Mouse (Mus musculus): ENCODE measurements around the gene Tgfbi. TPM values are rescaled to one million over a fixed set of nuclear protein-coding genes. Genes with fewer than 3 reads are reported as not detected.

Gene Tgfbi
- polyA plus RNA-seq, 1 experiment from 2014 or later = 48.2 TPM

DNA sequence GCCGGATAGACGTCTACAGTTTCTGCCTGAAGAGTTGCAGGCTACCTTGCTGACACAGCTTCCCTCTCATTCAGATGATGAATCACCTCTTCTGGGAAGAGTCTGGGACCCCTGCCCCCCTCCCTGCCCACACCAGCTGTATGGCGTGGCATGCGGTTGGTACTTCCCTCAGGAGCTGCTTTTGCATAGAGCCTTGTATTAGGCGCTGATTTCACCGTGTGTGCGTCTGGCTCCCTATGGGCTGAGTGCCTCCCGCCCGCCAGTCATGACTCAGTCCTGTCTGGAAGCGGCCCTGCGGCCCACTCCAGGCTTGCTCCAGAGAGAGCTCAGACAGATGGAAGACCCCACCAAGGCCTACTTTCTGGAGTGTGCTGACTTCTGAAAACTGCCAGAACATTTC is 8.1 kb upstream of the Tgfbi start:
- Histone ChIP-seq H3K36me3 (ENCODE audit: control insufficient read depth, insufficient read depth, low read length) (no peaks in the 10 kb centered on the region), H3K4me2 (ENCODE audit: low read depth, severe bottlenecking) (peak overlapping the region; percentile 7; the same call in 1 of the 2 replicates), H3K4me3 (ENCODE audit: low read depth, low read length) (no peak overlapping the region), H3K4me1 (ENCODE audit: control insufficient read depth, insufficient read depth, low read length) (peaks cover 27% of the 10 kb centered on the region), H3K27ac (replicated peaks; ENCODE audit: low read depth, low read length) (peak overlapping the region; percentile 95), H3K9me3 (ENCODE audit: control insufficient read depth, low read length) (no peaks in the 10 kb centered on the region), H3K9ac (ENCODE audit: low read length) (peak overlapping the region; percentile 27; the same call in 1 of the 2 replicates), H3K27me3 (ENCODE audit: control insufficient read depth, insufficient read depth, low read length) (no peaks in the 10 kb centered on the region)
- DNase-seq (ENCODE audit: low spot score) (peak; percentile 72), ATAC-seq (ENCODE audit: insufficient number of reproducible peaks, low FRiP score, low TSS enrichment, low read depth) (peak; percentile 72; the same call in 1 of the 2 replicates)
- WGBS = 11% methylated on average over 11 of the region's 11 CpGs

DNA sequence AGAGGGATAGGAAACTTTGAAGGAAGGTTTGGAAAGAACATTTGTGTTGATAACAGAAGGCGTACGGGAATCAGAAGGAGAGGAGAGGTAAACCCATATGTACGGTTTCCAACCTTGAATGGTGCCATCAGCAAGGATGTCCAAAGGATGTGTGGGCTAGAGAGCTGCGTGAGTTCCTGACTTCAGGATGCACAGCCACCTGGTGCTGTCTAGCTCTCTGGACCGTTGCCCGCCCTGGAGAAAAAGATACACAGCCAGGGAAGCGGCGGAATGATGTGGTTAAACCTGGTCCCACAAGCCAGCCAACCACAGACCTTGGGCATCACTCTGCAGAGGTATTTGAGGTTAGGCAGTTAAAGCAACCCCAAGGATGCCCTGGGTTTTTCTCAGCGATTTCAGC is 3.8 kb upstream of the Tgfbi start:
- no peaks in the 10 kb centered on the region for H3K36me3 ChIP-seq (ENCODE audit: control insufficient read depth, insufficient read depth, low read length)
- ATAC-seq (ENCODE audit: insufficient number of reproducible peaks, low FRiP score, low TSS enrichment, low read depth) (no peak), DNase-seq (ENCODE audit: low spot score) (no peak)
- H3K4me1 ChIP-seq (ENCODE audit: control insufficient read depth, insufficient read depth, low read length) = peaks cover 50% of the 10 kb centered on the region
- no peak overlapping the region for H3K4me2 ChIP-seq (ENCODE audit: low read depth, severe bottlenecking)
- no peaks in the 10 kb centered on the region for H3K9me3 ChIP-seq (ENCODE audit: control insufficient read depth, low read length)
- 93% methylated on average over 9 of the region's 9 CpGs for WGBS
- no peaks in the 10 kb centered on the region for H3K27me3 ChIP-seq (ENCODE audit: control insufficient read depth, insufficient read depth, low read length)
- no peak overlapping the region for H3K27ac ChIP-seq (replicated peaks; ENCODE audit: low read depth, low read length)
- no peak overlapping the region for H3K4me3 ChIP-seq (ENCODE audit: low read depth, low read length)
- no peak overlapping the region for H3K9ac ChIP-seq (ENCODE audit: low read length)

DNA sequence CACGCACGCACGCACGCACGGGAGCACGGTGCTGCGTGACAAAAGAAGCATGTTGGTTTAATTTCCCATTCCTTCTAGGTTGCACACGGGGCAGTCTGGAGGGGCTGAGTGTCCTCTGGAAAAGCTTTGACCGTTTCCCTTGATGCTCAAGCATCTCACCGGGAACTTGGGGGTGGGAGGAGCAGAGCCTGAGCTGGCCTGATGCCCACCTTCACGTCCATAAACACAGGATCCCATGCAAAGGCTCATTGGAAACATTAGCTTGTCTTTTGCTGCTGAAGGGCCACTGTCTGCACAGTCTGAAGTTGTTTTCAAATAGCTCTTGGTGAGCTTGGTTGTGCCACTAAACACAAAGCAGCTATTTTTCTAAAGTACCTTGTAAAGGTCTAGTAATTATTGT is 2.6 kb upstream of the Tgfbi start:
- no peak for ATAC-seq (ENCODE audit: insufficient number of reproducible peaks, low FRiP score, low TSS enrichment, low read depth)
- no peaks in the 10 kb centered on the region for H3K36me3 ChIP-seq (ENCODE audit: control insufficient read depth, insufficient read depth, low read length)

DNA sequence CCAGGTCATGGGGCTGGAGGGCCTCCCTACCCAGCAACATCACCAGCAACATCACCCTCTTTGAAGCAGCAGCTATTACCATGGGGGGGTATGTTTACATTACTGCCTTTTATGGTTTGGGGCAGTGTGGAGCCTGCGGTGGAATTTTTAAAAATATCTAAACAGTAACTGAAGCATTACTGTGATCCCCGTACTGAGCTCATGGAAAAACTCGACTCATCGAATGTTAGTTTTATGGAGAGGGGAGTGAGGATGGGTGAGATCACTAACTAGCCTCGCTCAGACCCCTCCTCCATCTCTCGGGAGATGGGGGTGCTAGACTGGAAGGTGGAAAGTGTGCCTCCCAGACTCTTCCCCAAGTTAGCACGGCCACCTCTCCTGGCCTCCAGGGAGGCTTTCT is 2.1 kb upstream of the Tgfbi start:
- Histone ChIP-seq H3K27me3 (ENCODE audit: control insufficient read depth, insufficient read depth, low read length) (no peaks in the 10 kb centered on the region), H3K4me2 (ENCODE audit: low read depth, severe bottlenecking) (no peak overlapping the region), H3K9ac (ENCODE audit: low read length) (no peak overlapping the region), H3K27ac (replicated peaks; ENCODE audit: low read depth, low read length) (peak overlapping the region; percentile 38), H3K4me1 (ENCODE audit: control insufficient read depth, insufficient read depth, low read length) (peaks cover 48% of the 10 kb centered on the region), H3K4me3 (ENCODE audit: low read depth, low read length) (no peak overlapping the region), H3K36me3 (ENCODE audit: control insufficient read depth, insufficient read depth, low read length) (no peaks in the 10 kb centered on the region), H3K9me3 (ENCODE audit: control insufficient read depth, low read length) (no peaks in the 10 kb centered on the region)
- ATAC-seq (ENCODE audit: insufficient number of reproducible peaks, low FRiP score, low TSS enrichment, low read depth) (no peak), DNase-seq (ENCODE audit: low spot score) (no peak)
- 34% methylated on average over 7 of the region's 7 CpGs for WGBS

More for the DNA sequence above, 2.6 kb upstream of the Tgfbi start:
- peaks cover 46% of the 10 kb centered on the region for H3K4me1 ChIP-seq (ENCODE audit: control insufficient read depth, insufficient read depth, low read length)
- no peak overlapping the region for H3K4me2 ChIP-seq (ENCODE audit: low read depth, severe bottlenecking)
- no peak for DNase-seq (ENCODE audit: low spot score)
- H3K27ac ChIP-seq (replicated peaks; ENCODE audit: low read depth, low read length) = peak overlapping the region; percentile 38
- no peak overlapping the region for H3K4me3 ChIP-seq (ENCODE audit: low read depth, low read length)
- H3K9ac ChIP-seq (ENCODE audit: low read length) = no peak overlapping the region
- 65% methylated on average over 11 of the region's 11 CpGs for WGBS
- no peaks in the 10 kb centered on the region for H3K27me3 ChIP-seq (ENCODE audit: control insufficient read depth, insufficient read depth, low read length)
- no peaks in the 10 kb centered on the region for H3K9me3 ChIP-seq (ENCODE audit: control insufficient read depth, low read length)

DNA sequence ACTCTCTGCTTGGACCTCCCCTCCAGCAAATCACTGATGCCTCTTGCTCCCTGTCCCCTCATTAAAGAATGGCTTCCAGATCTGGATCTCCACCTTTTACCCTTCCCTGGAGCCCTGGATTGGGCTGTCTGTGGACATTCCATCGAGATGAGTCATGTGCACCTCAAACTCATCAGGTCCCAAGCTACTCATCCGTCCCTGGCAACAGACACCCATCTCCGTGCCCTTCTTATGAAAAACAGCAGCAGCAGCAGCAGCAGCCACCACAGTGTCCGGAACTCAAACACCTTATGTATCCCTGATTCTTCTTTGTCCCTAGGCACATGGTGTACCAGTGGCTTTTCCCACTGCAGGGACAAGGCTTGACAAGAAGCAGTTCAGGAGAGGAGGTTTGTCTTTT is 1.5 kb upstream of the Tgfbi start:
- Histone ChIP-seq H3K4me3 (ENCODE audit: low read depth, low read length) (no peak overlapping the region), H3K36me3 (ENCODE audit: control insufficient read depth, insufficient read depth, low read length) (no peaks in the 10 kb centered on the region), H3K9me3 (ENCODE audit: control insufficient read depth, low read length) (no peaks in the 10 kb centered on the region), H3K27me3 (ENCODE audit: control insufficient read depth, insufficient read depth, low read length) (no peaks in the 10 kb centered on the region), H3K4me2 (ENCODE audit: low read depth, severe bottlenecking) (no peak overlapping the region), H3K9ac (ENCODE audit: low read length) (no peak overlapping the region), H3K4me1 (ENCODE audit: control insufficient read depth, insufficient read depth, low read length) (peaks cover 54% of the 10 kb centered on the region), H3K27ac (replicated peaks; ENCODE audit: low read depth, low read length) (no peak overlapping the region; the same call in 1 of the 2 replicates)
- WGBS = 75% methylated on average over 4 of the region's 4 CpGs
- ATAC-seq (ENCODE audit: insufficient number of reproducible peaks, low FRiP score, low TSS enrichment, low read depth) = no peak
- DNase-seq (ENCODE audit: low spot score) = no peak

DNA sequence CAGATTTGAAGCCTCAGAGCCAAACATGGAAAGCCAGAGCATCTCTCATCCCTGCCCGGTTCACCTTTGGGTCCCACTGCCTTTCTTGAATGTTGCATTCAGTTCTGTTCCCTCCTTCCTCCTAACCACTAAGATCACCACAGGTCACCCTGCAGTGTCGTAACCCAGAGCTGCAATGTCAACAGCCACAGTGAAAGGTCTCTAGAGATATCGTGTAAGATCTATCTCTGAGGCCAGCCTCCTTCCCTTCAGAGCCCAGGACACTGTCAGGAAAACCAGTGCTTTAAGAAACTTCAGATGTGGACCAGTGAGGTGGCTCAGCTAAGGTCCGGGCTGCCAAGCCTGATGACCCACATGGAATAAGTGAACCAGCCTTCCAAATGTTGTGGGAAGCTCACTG is 1.8 kb downstream of the Tgfbi start:
- H3K4me1 ChIP-seq (ENCODE audit: control insufficient read depth, insufficient read depth, low read length) = peaks cover 55% of the 10 kb centered on the region
- 67% methylated on average over 4 of the region's 4 CpGs for WGBS
- no peaks in the 10 kb centered on the region for H3K9me3 ChIP-seq (ENCODE audit: control insufficient read depth, low read length)
- H3K27ac ChIP-seq (replicated peaks; ENCODE audit: low read depth, low read length) = no peak overlapping the region
- ATAC-seq (ENCODE audit: insufficient number of reproducible peaks, low FRiP score, low TSS enrichment, low read depth) = no peak
- DNase-seq (ENCODE audit: low spot score) = no peak
- peak overlapping the region; percentile 97; the same call in 1 of the 2 replicates for H3K4me2 ChIP-seq (ENCODE audit: low read depth, severe bottlenecking)
- H3K36me3 ChIP-seq (ENCODE audit: control insufficient read depth, insufficient read depth, low read length) = no peaks in the 10 kb centered on the region
- no peak overlapping the region for H3K4me3 ChIP-seq (ENCODE audit: low read depth, low read length)
- no peaks in the 10 kb centered on the region for H3K27me3 ChIP-seq (ENCODE audit: control insufficient read depth, insufficient read depth, low read length)
- H3K9ac ChIP-seq (ENCODE audit: low read length) = 0 out of 2 replicates have a peak overlapping the region, but pooled peaks have one; percentile 1

DNA sequence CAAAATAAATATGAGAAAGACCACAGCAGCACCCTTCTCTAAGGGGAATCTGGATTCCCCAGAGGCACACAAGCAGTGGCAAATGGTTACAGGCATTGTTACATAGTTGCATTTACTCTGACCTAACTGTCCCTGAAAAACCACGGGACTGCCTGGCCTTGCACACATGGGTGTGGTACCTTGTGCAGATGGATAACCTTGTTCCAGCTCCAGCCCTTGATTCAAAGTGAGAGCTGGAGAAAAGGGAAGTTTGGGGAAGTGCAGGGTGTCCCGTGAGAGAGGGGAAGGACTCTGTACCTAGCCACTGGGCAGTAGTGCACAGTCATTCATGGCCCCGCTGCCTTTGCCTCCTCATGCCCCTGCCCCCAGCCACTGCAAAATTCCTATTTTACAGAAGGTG is 2.4 kb downstream of the Tgfbi start:
- H3K27me3 ChIP-seq (ENCODE audit: control insufficient read depth, insufficient read depth, low read length) = no peaks in the 10 kb centered on the region
- no peak overlapping the region for H3K4me3 ChIP-seq (ENCODE audit: low read depth, low read length)

DNA sequence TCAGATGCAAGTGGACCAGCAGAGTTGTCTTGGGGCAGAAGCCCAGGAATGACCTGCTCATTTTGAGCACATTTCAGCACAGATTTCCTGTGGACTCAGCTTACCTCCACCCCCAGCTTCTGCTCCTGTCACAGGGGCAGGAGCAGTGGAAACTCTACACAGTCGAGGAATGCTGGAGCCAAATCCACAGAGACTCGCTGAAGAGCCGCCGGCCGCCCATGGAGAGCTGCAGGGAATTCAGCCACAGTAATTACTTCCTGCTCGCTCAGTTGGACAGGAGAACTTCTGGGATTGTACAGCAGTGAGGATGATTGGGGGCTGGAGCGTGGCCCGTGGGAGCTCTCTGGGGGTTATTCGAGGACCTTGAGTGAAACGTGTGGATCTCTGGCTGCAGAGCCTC is 3.0 kb downstream of the Tgfbi start:
- peak; percentile 61 for DNase-seq (ENCODE audit: low spot score)
- no peak overlapping the region for H3K4me3 ChIP-seq (ENCODE audit: low read depth, low read length)
- peak overlapping the region; percentile 14; the same call in 1 of the 2 replicates for H3K9ac ChIP-seq (ENCODE audit: low read length)
- peak overlapping the region; percentile 65; the same call in 1 of the 2 replicates for H3K27ac ChIP-seq (replicated peaks; ENCODE audit: low read depth, low read length)
- no peak for ATAC-seq (ENCODE audit: insufficient number of reproducible peaks, low FRiP score, low TSS enrichment, low read depth)
- no peaks in the 10 kb centered on the region for H3K36me3 ChIP-seq (ENCODE audit: control insufficient read depth, insufficient read depth, low read length)
- H3K9me3 ChIP-seq (ENCODE audit: control insufficient read depth, low read length) = no peaks in the 10 kb centered on the region
- peaks cover 47% of the 10 kb centered on the region for H3K4me1 ChIP-seq (ENCODE audit: control insufficient read depth, insufficient read depth, low read length)
- H3K27me3 ChIP-seq (ENCODE audit: control insufficient read depth, insufficient read depth, low read length) = no peaks in the 10 kb centered on the region
- H3K4me2 ChIP-seq (ENCODE audit: low read depth, severe bottlenecking) = peak overlapping the region; percentile 31
- WGBS = 16% methylated on average over 10 of the region's 10 CpGs

More for the DNA sequence above, 2.4 kb downstream of the Tgfbi start:
- ATAC-seq (ENCODE audit: insufficient number of reproducible peaks, low FRiP score, low TSS enrichment, low read depth) = no peak
- Histone ChIP-seq H3K9me3 (ENCODE audit: control insufficient read depth, low read length) (no peaks in the 10 kb centered on the region), H3K27ac (replicated peaks; ENCODE audit: low read depth, low read length) (0 out of 2 replicates have a peak overlapping the region, but pooled peaks have one; percentile 65), H3K4me1 (ENCODE audit: control insufficient read depth, insufficient read depth, low read length) (peaks cover 50% of the 10 kb centered on the region), H3K36me3 (ENCODE audit: control insufficient read depth, insufficient read depth, low read length) (no peaks in the 10 kb centered on the region), H3K9ac (ENCODE audit: low read length) (peak overlapping the region; percentile 14; the same call in 1 of the 2 replicates), H3K4me2 (ENCODE audit: low read depth, severe bottlenecking) (peak overlapping the region; percentile 31; the same call in 1 of the 2 replicates)
- no peak for DNase-seq (ENCODE audit: low spot score)
- WGBS = 66% methylated on average over 3 of the region's 3 CpGs

All from limb, embryonic 11.5 days (tissue).